Comparison of ENCODE assay signal across 13 mouse cellular contexts in genomic region chr19:20848906-20849305, GRCm38 (mm10).
DNase-seq lines count a peak whose midpoint lies in the region; ATAC-seq and TF ChIP-seq lines count a peak whose summit lies in the region.
"Had no signal": no experiment of that assay in that cellular context is flagged by ENCODE, and none has a peak within 500 bp of the region (broad histone marks: within the 10 kb centered on the region; RNA-seq: fewer than 3 reads in every experiment).

No protein-coding gene starts in this region.

- H3K9me3 ChIP-seq in lung, embryonic 14.5 days (ENCODE audit: low read depth, low read length) = no peaks in the 10 kb centered on the region
- H3K9me3 ChIP-seq: hindbrain, embryonic 15.5 days; megakaryocyte, embryonic 14.5 days had no signal

- H3K79me2 ChIP-seq in heart, adult 2 months (replicated peaks; ENCODE audit: control insufficient read depth, insufficient read depth, low read length) = no peaks in the 10 kb centered on the region

- ATAC-seq in lung, embryonic 14.5 days (ENCODE audit: insufficient read depth) = no peak
- ATAC-seq: activated CD4-positive, CD25-positive, alpha-beta regulatory T cell, adult 4 months had no signal

- no peaks in the 10 kb centered on the region for H3K36me3 ChIP-seq in heart, adult 2 months (ENCODE audit: control insufficient read depth, insufficient read depth, low read length)
- no peaks in the 10 kb centered on the region for H3K36me3 ChIP-seq in lung, embryonic 14.5 days (ENCODE audit: insufficient read depth)
- no peaks in the 10 kb centered on the region for H3K36me3 ChIP-seq in splenic B cell, adult 2 months (ENCODE audit: control insufficient read depth, insufficient read depth, low read length, poor library complexity, severe bottlenecking)
- H3K36me3 ChIP-seq: hindbrain, embryonic 15.5 days had no signal

- H3K4me1 ChIP-seq in heart, adult 2 months (ENCODE audit: control insufficient read depth, insufficient read depth, low read length) = no peaks in the 10 kb centered on the region
- no peaks in the 10 kb centered on the region for H3K4me1 ChIP-seq in lung, embryonic 14.5 days (ENCODE audit: insufficient read depth)
- H3K4me1 ChIP-seq: hindbrain, embryonic 15.5 days had no signal

- no peak overlapping the region for H3K4me3 ChIP-seq in heart, adult 2 months
- no peak overlapping the region for H3K4me3 ChIP-seq in lung, embryonic 14.5 days (ENCODE audit: low read depth, low read length)
- H3K4me3 ChIP-seq: erythroblast, embryonic 14.5 days; hindbrain, embryonic 15.5 days; megakaryocyte, embryonic 14.5 days had no signal

- TF ChIP-seq POLR2A in heart, adult 2 months (IDR thresholded peaks at IDR 0.05; ENCODE audit: insufficient read depth, low read depth, low read length) = no peak

- H3K27ac ChIP-seq in heart, adult 2 months = no peak overlapping the region
- H3K27ac ChIP-seq in lung, embryonic 14.5 days (ENCODE audit: low read depth) = no peak overlapping the region
- H3K27ac ChIP-seq: hindbrain, embryonic 15.5 days had no signal

- peak; percentile 50 for TF ChIP-seq CTCF in heart, adult 2 months (IDR thresholded peaks at IDR 0.05)
- TF ChIP-seq CTCF in lung, embryonic 14.5 days (IDR thresholded peaks at IDR 0.05; ENCODE audit: low read depth) = 0 out of 2 replicates have a peak, but pooled peaks have one; percentile 32

- H3K4me2 ChIP-seq in lung, embryonic 14.5 days = no peak overlapping the region
- H3K4me2 ChIP-seq: heart, embryonic 11.5 days; hindbrain, embryonic 15.5 days had no signal

- intact Hi-C loops in heart, adult 2 months (cut with DNase I) = no loop called here

- no peaks in the 10 kb centered on the region for H3K27me3 ChIP-seq in heart, adult 2 months (ENCODE audit: control insufficient read depth, insufficient read depth, low read length)
- H3K27me3 ChIP-seq in lung, embryonic 14.5 days (ENCODE audit: insufficient read depth, low read length) = no peaks in the 10 kb centered on the region
- H3K27me3 ChIP-seq in splenic B cell, adult 2 months (ENCODE audit: control insufficient read depth, insufficient read depth, low read length, poor library complexity, severe bottlenecking) = no peaks in the 10 kb centered on the region
- H3K27me3 ChIP-seq: hindbrain, embryonic 15.5 days; megakaryocyte, embryonic 14.5 days had no signal

- no peak for DNase-seq in heart, adult 2 months
- DNase-seq in heart, postnatal 4 days = no peak
- peak; percentile 56 for DNase-seq in lung, embryonic 14.5 days
- DNase-seq in lung, postnatal 4 days = no peak
- peak; percentile 41 for DNase-seq in NIH3T3 (ENCODE audit: low read depth)
- peak; percentile 1 for DNase-seq in splenic B cell, adult 2 months (ENCODE audit: low read depth, low spot score)
- no peak for DNase-seq in thymus, adult 18-20 months
- DNase-seq: kidney, postnatal 36 days had no signal

- 53% methylated on average over 5 of the region's 5 CpGs for WGBS in heart, adult 2 months
- 72% methylated on average over 5 of the region's 5 CpGs for WGBS in lung, embryonic 14.5 days

- no peak overlapping the region for H3K9ac ChIP-seq in heart, adult 2 months (ENCODE audit: low read depth, low read length)
- H3K9ac ChIP-seq in lung, embryonic 14.5 days = no peak overlapping the region
- H3K9ac ChIP-seq: hindbrain, embryonic 15.5 days had no signal

- TF ChIP-seq EP300 in heart, adult 2 months (IDR thresholded peaks at IDR 0.05; ENCODE audit: insufficient read depth, low read depth, low read length) = no peak

Comparison
In these comparisons a context has a peak if more than half of its experiments do, and no peak if none do; other contexts are left out.
1. DNase-seq: peak in lung, embryonic 14.5 days (single experiment), NIH3T3 (single experiment) and splenic B cell, adult 2 months (single experiment); none in heart, adult 2 months (0 of 2), heart, postnatal 4 days (single experiment), lung, postnatal 4 days (0 of 2) and thymus, adult 18-20 months (0 of 2).